Mouse (Mus musculus) 3T3-L1 (cell line): Measurements from ENCODE around the gene Smpd1.

Experiments
- DNase-seq: peaks from one replicate; pipeline ENCODE4 v3.0.0-alpha.2; 2015; ENCODE audit warnings: low read depth, low spot score

The Smpd1 gene

GRCm38 (mm10) chr7:105554212-105554942 is at the start of gene Smpd1:
Gene Smpd1, plus strand, starts transcription at chr7:105554360.
- DNase-seq, result peak; percentile 91

DNA sequence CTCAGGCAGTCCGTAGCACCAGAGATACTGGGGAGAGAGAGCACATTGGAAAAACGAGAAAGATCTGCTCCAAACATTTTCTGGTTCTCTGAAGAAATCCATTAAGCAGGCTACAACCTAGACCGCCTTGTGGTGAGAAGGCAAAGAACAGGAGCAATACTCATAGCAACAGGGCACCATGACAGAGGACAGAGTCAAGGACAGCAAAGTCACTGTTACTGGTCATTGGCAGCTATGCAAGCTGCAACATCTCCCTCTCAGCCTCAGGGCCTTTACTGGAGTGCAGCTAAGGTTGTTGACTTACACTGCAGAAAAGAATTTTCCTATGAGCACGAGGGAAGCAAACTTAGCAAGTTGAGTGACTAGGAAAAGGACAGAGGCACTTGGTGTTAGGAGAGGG is 46.9 kb upstream of the Smpd1 start:
- no peak for DNase-seq

DNA sequence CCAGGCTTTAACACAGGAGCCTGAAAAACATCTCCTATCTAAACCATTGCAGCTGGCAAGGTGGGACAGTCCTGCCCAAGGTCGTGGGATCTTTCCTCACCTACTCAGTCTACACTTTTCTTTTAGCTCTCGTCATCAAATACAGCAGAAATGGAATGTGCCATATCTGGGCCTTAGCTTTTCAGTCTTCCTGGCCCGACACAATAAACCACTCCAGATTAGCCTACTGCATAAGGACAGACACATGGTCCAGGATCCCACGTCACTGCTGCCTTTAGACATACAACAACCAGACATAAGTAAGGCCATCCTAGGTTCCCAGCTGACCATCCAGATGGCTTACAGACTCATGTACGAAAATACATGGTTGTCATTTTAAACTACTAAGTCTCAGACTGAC is 44.0 kb upstream of the Smpd1 start:
- DNase-seq, result no peak

DNA sequence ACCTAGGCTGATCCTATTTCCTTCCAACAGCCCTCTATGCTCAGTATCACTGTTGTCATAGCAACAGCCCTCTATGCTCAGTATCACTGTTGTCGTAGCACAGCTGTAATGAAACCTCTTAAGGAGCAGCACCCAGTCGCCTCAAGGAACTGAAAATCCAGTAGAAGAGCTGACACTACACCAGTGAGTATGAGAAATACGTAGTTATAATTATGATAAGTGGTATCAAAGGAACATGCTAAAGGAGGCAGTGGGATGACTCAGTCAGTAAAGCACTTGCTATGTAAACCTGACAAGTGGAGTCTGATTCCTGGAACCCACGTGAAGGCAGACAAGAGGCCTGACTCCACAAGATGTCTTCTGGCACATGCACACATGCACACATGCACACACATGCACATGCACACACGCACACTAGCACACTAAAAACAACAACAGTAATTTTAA is 40.3 kb upstream of the Smpd1 start:
- DNase-seq, result peak; percentile 64

GRCm38 (mm10) chr7:105514561-105514960 is 39.6 kb upstream of the Smpd1 start:
- DNase-seq, result peak; percentile 24

DNA sequence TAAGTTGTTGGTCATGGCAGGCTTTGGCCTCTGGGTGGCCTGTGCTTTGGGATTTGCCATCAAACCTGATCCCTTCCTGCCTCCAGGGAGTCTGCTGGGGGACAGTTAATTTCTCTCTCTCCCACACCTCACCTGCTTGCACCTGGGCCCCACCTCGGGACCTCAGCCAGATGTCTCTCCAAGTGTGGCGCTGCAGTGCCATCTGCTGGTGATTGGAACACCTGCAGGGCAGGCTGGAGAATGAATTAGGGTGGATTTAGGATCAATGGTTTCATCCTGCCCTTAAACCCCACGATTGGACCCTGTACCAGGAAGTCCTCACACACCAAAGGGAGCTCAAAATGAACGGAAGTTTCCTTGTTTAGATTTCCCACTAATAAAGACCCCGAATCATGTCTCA is 39.0 kb upstream of the Smpd1 start:
- DNase-seq, result peak; percentile 50

GRCm38 (mm10) chr7:105516669-105517360 is 37.3 kb upstream of the Smpd1 start:
- DNase-seq, result no peak

DNA sequence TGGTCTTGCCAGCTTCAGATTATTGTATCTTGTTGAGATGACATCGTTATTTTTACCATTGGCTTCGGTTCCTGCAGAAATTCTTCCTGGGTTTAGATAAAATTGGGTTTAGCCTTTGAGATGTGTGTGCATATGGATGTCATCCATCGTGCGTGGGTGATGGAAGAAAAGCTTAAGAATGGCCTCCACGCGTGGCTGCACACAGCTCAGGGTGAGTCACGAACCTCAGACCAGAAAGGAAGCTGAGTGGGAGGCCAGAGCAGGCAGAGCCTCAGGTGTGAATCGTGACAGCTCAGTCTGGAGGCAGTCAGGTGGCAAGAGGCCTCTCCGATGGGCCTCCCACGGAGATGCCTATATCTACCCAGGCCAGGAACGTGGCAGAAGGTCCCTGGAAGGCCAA is 34.8 kb upstream of the Smpd1 start:
- DNase-seq, result peak; percentile 19

- DNase-seq, result peak; percentile 9
Observed at GRCm38 (mm10) chr7:105519771-105520170, 34.4 kb upstream of the Smpd1 start.

DNA sequence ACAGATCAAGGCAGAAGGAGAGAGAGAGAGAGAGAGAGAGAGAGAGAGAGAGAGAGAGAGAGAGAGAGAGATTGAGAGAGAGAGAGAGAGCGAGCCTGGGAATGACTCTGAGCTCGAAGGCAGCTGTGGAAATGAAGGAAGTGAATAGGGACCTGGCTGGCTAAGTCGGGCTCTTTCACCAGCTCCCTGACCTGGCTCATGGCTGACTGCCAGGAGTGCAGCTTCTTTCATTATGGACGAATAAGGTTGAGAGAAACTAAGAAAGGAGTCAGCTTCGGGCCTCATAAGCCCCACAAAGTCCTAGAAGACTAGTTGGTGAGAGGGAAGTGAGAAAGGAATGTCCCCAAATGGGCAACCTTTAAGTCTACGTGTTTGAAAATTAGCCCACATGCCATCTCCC is 34.0 kb upstream of the Smpd1 start:
- peak; percentile 17 for DNase-seq

DNA sequence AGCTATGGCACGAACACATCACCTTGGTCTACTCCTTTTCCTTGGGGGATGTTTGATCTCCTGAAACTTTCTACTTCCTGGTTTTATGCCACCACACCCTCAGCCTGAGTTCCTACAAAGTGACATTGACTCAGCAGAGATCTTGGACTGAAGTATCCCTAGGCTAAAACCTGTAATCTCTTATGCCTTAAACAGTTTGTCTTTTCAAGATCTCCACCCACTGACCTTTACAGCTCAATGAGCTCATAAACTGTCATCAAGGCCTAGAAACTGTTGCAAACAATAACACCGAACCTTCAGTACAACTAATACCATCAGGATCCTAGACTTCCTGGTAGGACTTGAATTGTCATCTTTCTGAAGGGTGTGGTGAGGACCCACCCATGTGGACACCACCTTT is 29.9 kb upstream of the Smpd1 start:
- DNase-seq, result no peak

GRCm38 (mm10) chr7:105527306-105527937 is 26.7 kb upstream of the Smpd1 start:
- DNase-seq, result peak; percentile 63

DNA sequence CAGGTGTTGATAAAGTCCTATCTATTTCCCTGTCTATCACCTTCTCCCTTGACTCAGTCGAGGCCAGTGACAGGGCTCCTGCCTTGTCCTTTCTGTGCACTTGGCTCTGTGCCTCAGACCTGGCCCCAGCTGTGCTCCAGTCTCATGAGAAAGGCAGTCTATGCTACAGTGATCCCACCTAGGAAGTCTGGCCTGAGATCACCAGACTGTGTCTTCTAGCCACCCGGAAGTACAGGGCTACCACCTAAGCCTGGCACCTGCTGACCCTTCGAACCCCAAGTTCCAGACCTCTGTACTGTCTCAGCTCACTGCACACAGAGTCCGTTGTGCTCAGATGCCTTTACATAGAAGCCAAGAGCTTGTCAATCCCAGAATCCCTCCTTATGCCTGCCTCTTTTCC is 26.1 kb upstream of the Smpd1 start:
- DNase-seq, result no peak

- DNase-seq, result peak; percentile 56
Observed at GRCm38 (mm10) chr7:105534162-105534561, 20.0 kb upstream of the Smpd1 start.

- DNase-seq, result no peak
Observed at GRCm38 (mm10) chr7:105545986-105546385, 8.2 kb upstream of the Smpd1 start.

- peak; percentile 15 for DNase-seq
Observed at GRCm38 (mm10) chr7:105547970-105548369, 6.2 kb upstream of the Smpd1 start.

DNA sequence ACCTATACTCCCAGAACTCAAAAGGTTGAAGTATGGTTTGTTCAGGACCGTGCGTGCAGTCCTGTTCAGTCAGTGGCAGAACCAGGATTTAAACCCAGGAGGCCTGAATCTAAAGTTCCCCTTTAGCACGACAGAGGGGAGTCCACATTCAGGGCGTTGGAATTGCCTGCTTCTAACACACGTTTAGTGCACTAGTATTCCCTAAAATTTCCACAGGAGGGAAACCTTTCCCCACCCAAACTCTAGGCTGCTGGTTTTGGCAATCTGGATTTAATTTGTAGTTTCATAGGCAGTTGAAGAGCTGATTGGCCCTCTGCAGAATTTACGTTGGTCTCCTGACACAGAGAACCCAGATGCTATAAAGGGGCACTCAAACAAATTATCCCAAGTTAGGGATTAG is 5.1 kb upstream of the Smpd1 start:
- peak; percentile 82 for DNase-seq

- DNase-seq, result no peak
Observed at GRCm38 (mm10) chr7:105553456-105554211, 526 bp upstream of the Smpd1 start.

DNA sequence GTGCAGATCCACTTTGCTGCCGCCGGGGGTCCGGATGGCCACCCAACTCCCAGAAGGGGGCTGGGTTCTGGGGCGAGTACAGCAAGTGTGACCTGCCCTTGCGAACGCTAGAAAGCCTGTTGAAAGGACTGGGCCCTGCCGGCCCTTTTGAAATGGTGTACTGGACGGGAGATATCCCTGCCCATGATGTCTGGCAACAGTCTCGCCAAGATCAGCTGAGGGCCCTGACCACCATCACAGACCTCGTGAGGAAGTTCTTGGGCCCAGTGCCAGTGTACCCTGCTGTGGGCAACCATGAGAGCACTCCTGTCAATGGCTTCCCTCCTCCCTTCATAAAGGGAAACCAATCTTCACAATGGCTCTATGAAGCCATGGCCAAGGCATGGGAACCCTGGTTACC is 1.4 kb downstream of the Smpd1 start:
- DNase-seq, result no peak

DNA sequence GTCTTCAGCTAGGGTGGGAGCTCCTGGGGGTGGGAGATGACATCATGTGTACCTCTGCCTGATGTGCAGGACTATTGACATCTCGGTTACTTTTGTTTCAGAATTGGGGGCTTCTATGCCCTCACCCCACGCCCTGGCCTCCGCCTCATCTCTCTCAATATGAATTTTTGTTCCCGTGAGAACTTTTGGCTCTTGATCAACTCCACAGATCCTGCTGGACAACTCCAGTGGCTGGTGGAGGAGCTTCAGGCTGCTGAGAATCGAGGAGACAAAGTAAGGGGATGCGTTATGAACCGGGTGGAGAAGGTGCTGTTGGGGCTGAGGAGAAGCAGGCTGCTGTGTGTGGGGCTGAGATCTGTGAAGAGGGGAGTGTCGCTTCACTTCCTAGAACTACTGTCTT is 2.2 kb downstream of the Smpd1 start:
- DNase-seq, result no peak

DNA sequence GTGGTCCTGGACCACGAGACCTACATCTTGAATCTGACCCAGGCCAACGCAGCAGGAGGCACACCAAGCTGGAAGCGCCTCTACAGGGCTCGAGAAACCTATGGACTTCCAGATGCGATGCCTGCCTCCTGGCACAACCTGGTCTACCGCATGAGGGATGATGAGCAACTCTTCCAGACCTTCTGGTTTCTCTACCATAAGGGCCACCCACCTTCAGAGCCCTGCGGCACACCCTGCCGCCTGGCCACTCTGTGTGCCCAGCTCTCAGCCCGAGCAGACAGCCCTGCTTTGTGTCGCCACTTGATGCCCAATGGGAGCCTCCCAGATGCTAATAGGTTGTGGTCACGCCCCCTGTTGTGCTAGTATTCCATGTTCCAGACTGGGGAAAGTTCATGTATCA is 3.5 kb downstream of the Smpd1 start:
- no peak for DNase-seq

GRCm38 (mm10) chr7:105559016-105559415 is 4.9 kb downstream of the Smpd1 start:
- DNase-seq, result no peak
